Mouse (Mus musculus) lung, postnatal 14 days (tissue): ENCODE measurements at regions not wholly inside any gene's neighbourhood (a gene's known extent, or its start where the extent isn't known, plus 50 kb on each side); places are given as distances from the start of the nearest gene placed in this dataset.
"Not testable (repeated sequence)": the region's sequence is repeated elsewhere in the genome, so short reads cannot be mapped to it uniquely, and the experiment has no call there.

Source experiments
- DNase-seq: peaks from one replicate; pipeline ENCODE4 v3.0.0; 2021

GRCm38 (mm10) chr2:72619446-72619845, 143.5 kb downstream of the Cdca7 start:
- no peak for DNase-seq

DNA sequence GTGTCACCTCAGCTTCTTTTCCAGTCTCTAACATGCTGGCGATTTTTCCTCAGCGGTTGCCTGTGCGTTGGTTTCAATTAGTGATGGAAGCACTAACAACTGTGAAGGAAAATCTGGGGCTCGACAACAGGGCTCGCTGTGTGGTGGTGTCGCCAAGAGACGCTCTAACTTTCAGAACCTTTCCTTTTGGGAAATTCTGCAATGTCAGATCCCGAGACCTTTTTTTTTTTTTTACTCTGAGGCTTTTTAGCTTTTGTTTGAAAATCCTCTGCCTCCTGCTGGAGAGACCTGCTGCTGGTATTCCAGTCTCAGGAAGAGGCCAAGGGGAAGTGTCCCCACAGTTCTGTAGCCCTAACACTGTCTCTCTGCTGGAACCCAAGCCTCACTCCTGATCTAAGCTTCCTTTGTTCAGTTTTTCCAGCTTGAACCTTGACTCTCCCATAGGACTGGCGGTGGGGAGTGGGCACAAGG, 144.3 kb downstream of the Cdca7 start:
- DNase-seq: no peak

DNA sequence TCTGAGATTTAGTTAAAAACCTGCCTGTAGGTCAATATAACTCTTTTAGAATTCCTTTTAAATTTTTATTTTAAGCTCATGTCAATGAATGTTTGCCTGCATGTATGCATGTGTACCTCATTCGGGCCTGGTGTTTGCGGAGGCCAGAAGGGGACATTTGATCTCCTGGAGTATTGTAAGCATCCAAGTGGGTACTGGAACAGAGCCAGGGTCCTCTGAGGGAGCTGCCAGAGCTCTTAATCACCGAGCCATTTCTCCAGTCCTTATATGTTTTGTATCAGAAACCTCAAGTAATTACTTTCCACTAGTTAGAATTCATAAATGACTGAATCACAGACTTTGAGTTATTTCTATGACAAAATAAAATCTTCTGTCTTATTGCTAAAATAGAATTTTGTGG, 152.0 kb downstream of the Cdca7 start:
- DNase-seq: peak; percentile 36

- no peak for DNase-seq
These were observed 152.9 kb downstream of the Cdca7 start for GRCm38 (mm10) chr2:72628626-72629470.

DNA sequence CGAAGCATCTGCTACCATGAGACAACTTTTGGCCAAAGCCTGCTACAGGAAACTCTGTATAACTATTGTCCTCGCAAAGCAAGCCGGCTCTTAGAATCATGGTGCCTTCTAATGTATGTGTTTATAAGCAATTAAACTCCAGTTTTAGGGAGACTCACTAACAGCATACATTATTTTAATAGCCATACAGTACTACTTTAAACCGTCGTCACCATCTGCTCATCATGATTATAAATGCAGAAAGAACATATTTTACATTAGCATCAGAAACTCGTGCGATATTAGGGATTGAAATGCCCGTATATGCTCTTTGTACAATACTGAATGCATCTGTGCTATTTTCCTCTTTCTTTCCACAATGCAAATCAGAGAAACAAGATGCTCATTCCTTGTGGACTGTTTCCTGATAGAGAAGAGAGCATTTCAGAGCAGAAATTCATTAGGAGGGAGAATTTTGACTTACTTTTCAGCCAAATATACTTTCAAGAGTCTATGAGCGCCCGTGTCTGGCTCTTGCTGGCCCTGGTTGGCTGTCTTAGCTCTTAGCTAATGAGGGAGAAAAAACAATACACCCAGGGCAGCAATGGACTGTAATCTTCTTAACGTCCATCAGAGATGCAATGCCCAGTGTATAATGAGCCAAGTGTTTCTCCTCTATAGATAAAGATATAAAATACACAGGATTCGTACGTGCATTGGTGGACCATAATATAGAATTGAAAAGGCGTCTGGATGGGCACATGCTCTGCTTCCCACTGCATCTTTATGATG, 153.9 kb downstream of the Cdca7 start:
- DNase-seq: no peak

DNA sequence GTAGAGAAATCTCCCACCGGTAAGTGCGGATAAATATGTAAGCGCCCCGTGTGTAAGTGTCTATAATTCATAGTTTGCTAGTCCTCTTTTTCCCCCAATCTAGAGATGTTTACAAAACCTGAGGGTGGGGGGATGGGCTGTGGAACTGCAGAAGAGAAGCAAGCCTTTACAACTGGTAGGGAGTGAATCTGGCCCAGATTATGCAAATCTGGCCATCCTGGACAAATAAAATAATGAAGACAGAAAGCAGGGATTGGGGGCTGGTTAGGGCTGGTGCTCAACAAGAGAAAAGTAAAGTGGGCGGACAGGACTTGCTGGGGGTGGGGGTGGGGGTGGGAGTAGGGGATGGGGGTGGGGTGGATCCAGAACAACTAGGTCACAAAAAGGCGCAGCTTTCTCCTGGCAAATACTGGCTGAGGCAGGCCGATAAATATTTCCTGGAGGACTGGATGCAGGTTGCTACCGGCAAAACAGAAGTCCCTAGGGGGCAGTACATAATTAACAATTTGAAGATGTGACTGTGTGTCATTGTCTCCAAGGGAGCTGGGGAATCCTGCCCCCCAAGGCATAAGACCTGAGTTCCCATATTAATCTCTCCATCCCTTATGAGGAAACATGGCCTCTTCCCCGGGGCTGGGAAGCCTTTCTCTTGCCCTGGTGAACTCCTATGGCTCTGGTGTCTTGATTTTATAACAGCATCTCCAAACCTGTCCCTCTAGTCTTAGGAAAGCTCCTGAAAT, 162.1 kb downstream of the Cdca7 start:
- DNase-seq: no peak

GRCm38 (mm10) chr2:72639022-72639421, 163.1 kb downstream of the Cdca7 start:
- no peak for DNase-seq

DNA sequence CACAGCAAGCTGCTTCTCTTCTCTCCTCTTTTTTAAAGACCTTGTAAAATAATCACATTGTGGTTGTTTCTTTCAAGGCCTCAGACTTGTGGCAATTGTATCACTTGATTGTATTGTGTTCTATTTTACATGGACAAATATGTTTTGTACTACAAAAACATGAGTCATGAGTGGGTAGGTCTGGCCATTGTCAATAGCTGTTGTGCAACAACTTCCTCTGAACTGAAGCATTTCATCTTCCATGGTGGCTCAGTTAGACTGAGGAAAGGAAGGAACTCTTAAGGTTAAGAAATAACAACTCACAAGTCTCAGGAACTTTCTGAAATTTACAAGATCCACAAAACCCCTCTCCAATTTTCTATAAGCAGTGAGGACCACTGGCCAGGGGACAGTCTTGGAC, 165.3 kb downstream of the Cdca7 start:
- DNase-seq: no peak

GRCm38 (mm10) chr2:72644151-72644843, 168.3 kb downstream of the Cdca7 start:
- DNase-seq: no peak

GRCm38 (mm10) chr2:72647642-72648041, 171.7 kb downstream of the Cdca7 start:
- no peak for DNase-seq

GRCm38 (mm10) chr2:72648294-72648693, 172.3 kb downstream of the Cdca7 start:
- DNase-seq: no peak

- no peak for DNase-seq
These were observed 179.9 kb downstream of the Cdca7 start for GRCm38 (mm10) chr2:72655864-72656263.

DNA sequence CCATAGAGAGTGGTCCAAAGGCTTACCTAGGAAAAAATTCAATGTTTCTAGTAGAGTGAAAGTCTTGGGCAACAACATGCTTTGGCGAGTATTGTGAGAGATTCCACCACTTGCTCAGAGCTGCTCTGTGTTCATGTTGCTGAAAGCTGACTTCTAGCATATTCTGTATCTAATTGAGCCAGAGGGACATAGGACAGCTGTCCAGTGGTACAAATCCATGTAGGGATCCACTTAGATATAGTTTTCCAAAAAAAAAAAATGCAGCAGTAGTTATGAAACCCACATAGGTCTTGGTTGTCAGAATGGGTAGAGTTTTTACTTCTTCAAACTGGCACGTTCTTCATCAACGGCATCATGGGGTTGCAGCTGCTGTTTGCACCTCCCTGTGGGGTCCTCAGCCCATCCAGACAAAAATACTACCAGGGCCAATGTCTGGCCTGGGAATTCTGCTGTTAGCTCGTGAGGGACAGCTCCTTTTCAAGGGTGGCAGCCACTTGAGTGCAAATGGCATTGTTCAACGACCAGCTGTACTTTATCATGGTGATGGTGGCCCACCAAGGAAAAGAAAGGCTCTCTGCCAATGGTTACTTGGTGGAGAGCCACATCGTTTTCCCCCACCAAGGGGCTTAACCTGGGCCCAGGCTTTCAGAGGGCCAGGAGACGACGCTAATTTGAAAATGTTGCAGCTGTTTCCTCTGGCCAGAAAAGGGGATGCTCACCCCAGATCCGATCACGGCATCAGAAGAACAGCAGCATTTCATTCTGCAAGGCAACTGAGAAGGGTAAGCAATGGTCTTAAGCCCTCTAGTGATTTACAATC, 181.4 kb downstream of the Cdca7 start:
- DNase-seq: no peak

GRCm38 (mm10) chr2:72662396-72662795, 186.4 kb downstream of the Cdca7 start:
- DNase-seq: no peak

GRCm38 (mm10) chr2:72662979-72663780, 187.2 kb downstream of the Cdca7 start:
- DNase-seq: no peak

DNA sequence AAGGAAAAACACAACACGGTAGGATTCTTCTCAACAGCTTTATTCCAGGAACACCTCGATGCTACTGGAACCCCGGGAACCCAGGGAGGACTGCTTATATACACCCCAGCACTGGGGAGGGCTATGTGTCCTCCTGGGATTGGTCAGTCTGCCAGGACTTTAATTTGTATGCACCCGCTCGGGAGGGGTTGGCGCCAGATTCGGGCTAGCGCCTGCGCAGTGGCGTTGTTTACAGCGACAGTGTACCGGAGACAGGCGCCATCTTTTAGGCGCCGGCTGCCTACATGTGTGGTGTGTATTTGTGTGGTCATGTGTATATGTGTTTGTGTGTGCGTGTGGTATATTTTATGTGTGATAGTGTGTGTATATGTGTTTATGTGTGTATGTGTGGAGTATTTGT, 191.4 kb downstream of the Cdca7 start:
- not testable (repeated sequence) for DNase-seq

- DNase-seq: no peak
These were observed 197.2 kb downstream of the Cdca7 start for GRCm38 (mm10) chr2:72672908-72673901.

DNA sequence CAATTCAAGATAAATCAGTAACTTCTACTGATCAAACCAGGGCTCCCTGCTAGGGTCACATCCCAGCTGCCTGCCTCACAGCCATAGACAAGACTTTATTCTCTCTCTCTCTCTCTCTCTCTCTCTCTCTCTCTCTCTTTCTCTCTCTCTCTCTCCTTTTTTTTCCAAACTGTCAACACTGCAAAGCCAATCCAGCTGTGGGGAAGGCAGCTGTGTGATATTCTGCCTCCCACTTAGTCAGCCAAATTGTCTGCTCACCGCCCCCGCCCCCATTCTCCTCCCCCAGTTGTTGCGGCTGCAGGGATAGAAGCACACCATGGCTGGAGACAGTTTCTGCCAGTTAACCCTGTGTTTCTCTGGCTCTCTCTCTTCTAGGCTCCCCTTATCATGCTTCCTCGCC, 198.3 kb downstream of the Cdca7 start:
- DNase-seq: peak; percentile 36

- no peak for DNase-seq
These were observed 199.0 kb downstream of the Cdca7 start for GRCm38 (mm10) chr2:72674856-72675440.
